Mouse (Mus musculus) WW6 (cell line): Measurements from ENCODE around the gene Bves.
"Not testable (repeated sequence)": the region's sequence is repeated elsewhere in the genome, so short reads cannot be mapped to it uniquely, and the experiment has no call there.

Source experiments
- DNase-seq: peaks from one replicate; pipeline ENCODE4 v3.0.0-alpha.2; 2013; ENCODE audit warnings: low read depth, low spot score

Gene Bves

GRCm38 (mm10) chr10:45348143-45348542 lies 12.6 kb downstream of the Bves start:
- not testable (repeated sequence) for DNase-seq

GRCm38 (mm10) chr10:45356091-45356490 lies 20.5 kb downstream of the Bves start:
- DNase-seq, result no peak

- DNase-seq, result no peak
Measured at GRCm38 (mm10) chr10:45363396-45363795, 27.8 kb downstream of the Bves start.

DNA sequence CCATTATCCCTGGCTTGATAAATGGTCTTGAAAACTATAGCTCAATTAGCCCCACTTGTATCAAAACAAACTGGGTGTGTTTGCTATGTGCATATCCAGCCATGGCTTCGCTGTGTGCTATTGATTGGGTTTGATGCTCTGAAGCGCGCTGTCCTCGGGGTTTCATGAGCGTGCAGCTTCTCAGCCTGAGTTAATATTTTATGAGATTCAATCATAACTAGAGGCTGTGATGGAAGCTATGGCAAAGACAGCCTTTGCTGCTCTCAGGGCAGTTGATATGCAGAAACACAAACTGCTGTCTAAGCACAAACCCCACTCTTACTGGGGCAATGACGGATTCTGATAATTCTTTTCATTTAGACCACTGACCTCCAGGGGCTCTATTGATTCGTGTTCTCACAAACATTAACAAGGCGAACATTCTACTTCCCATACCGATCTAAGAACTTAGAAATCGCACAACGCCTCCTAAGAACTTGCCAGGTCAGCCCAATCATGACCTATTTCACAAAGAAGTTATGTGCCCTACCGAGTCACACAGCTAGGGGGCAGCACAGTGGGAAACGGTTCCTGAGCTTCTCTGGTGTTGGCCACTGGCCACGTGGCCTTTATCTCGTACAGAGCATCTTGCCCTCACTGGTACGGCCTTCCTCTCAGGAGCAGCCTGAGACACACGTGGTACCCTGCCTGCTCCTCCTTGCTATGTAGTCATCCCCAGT lies 31.6 kb downstream of the Bves start:
- DNase-seq, result no peak

DNA sequence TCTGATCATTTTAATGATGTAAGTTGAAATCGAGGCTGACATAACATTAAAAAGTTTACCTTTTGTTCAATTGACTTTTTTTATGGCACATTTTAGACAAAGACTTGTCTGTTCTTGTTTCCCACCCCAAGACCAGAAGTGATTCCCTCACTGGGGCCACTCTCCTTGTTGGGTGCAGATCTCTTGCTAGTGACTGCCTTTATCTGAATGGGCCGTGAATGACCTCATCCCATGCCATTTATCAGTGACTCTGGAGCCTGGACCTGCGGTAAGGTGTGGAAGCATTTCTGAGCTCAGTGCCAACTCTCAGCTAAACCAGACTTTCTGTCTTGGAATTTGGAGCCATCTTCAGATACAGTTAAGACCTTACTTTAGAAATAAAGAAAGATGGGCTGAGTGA lies 34.1 kb downstream of the Bves start:
- no peak for DNase-seq

- DNase-seq, result no peak
Measured at GRCm38 (mm10) chr10:45370545-45370944, 35.0 kb downstream of the Bves start.

- DNase-seq, result no peak
Measured at GRCm38 (mm10) chr10:45372994-45373692, 37.6 kb downstream of the Bves start.

DNA sequence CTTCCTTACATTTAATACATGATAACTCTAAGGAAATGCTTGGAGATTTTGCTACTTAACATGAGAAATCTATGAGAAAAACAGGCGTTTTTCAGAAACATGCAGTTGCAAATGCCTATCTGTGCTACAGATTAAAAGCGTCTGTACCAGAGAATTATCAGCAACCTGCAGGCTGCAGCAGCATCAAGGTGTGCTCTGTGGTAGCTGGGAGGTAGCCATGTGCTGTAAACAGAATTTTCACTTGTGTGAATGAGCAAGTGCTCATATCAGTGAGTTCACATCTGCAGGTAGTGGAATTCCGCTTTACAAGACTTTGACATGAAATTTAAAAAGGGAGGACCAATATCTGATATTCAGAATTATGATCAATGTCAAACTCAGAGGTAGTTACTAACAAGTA lies 42.7 kb downstream of the Bves start:
- DNase-seq, result no peak

DNA sequence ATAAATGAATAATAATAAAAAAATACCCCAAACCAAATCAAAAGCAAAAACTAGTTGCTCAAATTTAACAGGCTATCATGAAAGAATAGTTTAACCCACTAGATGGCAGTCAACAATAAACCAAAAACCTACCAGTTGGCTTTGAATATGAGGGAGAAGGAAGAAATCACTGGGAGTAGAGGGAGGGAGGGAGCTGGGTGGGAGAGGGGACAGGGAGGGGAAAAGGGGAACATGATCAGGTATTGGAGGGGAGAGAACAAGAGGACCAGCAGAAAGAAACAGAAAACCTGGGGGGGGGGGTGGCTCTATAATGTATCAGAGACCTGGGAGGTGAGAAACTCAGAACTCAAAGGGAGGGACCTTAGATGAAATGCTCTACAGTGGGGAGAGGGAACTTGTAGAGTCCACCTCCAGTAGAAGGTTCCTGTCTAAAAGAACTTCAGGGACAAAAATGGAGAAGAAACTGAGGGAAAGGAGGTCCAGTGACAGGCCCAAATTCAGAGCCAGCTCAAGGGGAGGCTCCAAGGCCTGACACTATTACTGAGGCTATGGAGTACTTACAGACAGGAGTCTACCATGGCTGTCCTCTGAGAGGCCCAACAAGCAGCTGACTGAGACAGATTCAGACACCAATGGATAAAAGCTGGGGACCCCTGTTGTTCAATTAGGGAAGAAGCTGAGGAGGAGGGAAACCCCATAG lies 46.5 kb downstream of the Bves start:
- no peak for DNase-seq

- no peak for DNase-seq
Measured at GRCm38 (mm10) chr10:45382637-45382958, 47.0 kb downstream of the Bves start.

- DNase-seq, result no peak
Measured at GRCm38 (mm10) chr10:45398211-45398610, 62.6 kb downstream of the Bves start.

GRCm38 (mm10) chr10:45399702-45400243 lies 64.2 kb downstream of the Bves start:
- DNase-seq, result no peak

GRCm38 (mm10) chr10:45410624-45411341 lies 75.2 kb downstream of the Bves start:
- DNase-seq, result peak; percentile 4

- no peak for DNase-seq
Measured at GRCm38 (mm10) chr10:45411741-45412140, 76.2 kb downstream of the Bves start.

DNA sequence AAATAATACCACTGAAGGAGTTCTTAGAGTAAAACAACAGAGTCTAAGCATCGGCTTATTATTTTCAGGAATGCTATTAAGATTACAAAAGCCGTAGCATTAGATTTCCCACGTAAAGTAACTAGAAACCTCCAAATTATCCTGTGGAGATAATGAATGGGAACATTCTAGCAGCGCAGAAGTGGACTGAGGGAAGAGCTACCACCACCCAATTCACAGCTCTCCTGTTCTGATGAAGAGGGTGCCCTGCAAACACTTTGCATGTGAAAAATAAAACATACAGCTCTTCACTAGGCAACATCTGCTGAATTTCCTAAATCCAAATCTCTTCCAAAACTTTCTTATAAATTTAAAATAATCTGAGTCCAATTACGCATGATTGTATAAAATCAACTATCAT lies 76.6 kb downstream of the Bves start:
- DNase-seq, result no peak
